Mouse (Mus musculus) heart, adult 18-20 months (tissue): ENCODE data around the gene Dip2c. TPM values are rescaled to one million over a fixed set of nuclear protein-coding genes. Genes with fewer than 3 reads are reported as not detected.
A peak's percentile ranks its signal among the peaks of the same experiment; 100 is the strongest.

Experiments
- DNase-seq, 2 experiments: peaks; one replicate each; pipeline ENCODE4 v3.0.0; 2021 to 2022; ENCODE audit warnings: mixed read lengths in 1 of 2
- total RNA-seq, 2 experiments: library from RNA; stranded (reverse); gene quantifications; 2 replicates each; pipeline ENCODE4 v1.2.3; 2021

The Dip2c gene
- total RNA-seq, 2 experiments from 2014 or later = 41.0 to 43.2 TPM

DNA sequence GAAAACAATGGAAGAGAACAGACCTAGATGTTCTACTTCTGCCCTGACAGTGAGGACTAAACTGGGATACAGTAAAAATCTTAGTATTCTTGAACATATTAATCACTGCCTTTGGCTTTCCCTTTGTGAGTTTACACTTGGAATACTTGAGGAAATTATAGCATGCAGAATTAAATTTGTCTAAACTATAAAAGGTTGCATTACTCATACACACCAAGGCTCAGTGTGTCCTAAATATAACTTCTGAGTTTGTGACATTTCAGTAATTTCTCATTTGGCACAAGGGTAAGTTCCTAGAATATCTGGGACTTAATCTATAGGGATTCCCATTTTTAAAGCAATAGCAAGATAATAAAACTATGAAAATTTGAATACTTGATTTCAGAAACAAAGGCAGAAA, 262.2 kb downstream of the Dip2c start:
- DNase-seq = no peak

DNA sequence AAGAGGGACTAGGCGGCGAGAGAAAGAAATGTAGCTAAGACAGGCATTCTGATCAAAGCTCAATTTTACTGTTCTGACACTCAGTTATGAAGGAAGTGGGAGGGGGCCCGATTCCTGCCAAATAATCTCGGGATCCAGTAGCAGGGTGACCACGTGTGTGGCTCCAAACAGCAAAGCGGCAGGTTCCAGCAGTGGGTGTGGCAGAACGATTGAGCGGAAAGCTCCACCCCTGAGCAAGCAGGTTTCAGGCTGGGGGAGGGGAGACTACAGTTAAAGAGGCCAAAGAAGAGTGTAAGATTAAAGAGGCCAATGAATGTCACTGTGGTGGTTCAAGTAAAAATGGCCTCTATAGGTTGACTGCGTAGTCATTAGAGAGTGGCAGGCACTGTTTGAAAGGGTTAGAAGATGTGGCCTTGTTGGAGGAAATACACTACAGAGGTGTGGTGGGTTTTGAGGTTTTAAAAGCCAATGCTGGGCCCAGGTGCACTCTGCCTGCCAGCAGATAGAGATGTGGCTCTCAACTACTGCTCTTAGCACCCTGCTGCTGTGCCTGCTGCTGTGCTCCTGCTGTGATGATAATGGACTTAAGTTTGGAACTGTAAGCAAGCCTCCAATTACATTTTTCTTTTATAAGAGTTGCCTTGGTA, 271.5 kb downstream of the Dip2c start:
- DNase-seq = peak; percentile 26 to 39

- no peak for DNase-seq
Observed at GRCm38 (mm10) chr13:9562099-9562498, 285.8 kb downstream of the Dip2c start.

DNA sequence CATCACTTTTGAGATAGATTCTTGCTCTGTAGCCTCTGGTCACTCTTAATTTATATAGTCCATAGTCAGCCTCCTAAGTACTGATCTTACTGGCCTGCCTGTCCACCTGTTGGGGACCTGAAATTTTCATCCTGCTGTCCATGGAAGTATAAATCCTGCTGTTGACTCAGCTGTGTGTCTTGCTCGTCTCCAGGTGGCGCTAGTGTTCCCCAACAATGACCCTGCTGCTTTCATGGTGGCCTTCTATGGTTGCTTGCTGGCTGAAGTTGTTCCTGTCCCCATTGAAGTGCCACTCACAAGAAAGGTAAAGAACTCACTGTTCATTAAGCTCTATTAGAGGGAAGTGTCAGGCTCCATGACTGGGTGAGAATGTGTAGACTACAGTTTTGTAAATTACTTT, 286.6 kb downstream of the Dip2c start:
- DNase-seq = peak; percentile 18 to 58

DNA sequence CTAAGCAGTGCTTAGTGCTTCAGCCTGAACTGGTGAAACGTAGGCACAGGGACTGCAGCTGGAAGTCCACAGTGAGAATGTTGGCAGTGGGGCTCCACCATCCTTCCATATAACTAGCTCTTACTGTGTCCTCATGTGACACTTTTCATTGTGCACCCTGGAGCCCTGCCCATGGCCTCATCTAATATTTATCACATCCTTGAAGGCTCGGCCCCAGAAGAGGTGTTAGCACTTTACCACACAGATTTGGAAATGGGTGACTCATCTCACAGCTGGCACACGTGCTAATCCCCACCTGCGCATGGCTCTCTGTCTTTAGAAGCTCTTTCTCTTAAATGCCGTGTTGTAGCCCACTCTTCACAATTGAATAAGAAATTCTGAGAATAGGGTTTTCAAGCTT, 292.5 kb downstream of the Dip2c start:
- peak; percentile 43 to 57 for DNase-seq

GRCm38 (mm10) chr13:9576686-9577085, 300.4 kb downstream of the Dip2c start:
- no peak for DNase-seq

DNA sequence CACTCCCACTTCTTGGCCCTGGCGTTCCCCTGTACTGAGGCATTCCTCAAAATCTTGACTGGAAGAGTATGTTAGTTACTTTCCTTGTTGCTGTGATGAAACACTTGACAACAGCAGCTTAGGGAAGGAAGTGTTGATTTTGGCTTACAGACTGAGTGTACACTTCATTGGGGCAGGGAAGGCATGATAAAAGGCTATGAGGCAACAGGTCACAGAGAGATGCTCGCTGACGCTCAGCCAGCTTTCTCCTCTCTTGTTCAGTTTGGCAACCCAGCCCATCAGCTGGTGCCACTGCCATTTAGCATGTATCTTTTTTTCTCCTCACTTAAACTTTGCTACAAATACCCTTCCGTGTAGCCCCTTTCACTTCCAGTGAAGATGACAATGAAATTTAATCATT, 302.1 kb downstream of the Dip2c start:
- DNase-seq = peak; percentile 41 to 69

GRCm38 (mm10) chr13:9581821-9582220, 305.5 kb downstream of the Dip2c start:
- DNase-seq = no peak

DNA sequence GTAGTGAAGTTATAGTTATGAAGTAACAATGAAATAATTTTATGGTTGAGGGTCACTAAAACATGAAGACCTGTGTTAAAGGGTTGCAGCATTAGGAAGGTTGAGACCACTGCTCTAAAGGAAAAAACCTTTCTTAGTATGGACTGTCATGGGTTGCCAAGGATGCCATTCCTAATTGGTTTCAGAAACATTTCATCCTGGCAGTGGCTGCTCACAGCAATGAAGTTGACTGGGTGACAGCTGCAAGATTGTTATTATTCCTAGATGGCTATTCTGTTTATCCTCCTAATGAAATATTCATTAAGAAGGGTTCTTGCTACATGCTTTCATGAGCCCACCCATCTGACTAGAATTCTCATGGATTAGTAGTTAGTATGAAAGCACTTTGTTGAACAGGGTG, 307.3 kb downstream of the Dip2c start:
- no peak for DNase-seq

DNA sequence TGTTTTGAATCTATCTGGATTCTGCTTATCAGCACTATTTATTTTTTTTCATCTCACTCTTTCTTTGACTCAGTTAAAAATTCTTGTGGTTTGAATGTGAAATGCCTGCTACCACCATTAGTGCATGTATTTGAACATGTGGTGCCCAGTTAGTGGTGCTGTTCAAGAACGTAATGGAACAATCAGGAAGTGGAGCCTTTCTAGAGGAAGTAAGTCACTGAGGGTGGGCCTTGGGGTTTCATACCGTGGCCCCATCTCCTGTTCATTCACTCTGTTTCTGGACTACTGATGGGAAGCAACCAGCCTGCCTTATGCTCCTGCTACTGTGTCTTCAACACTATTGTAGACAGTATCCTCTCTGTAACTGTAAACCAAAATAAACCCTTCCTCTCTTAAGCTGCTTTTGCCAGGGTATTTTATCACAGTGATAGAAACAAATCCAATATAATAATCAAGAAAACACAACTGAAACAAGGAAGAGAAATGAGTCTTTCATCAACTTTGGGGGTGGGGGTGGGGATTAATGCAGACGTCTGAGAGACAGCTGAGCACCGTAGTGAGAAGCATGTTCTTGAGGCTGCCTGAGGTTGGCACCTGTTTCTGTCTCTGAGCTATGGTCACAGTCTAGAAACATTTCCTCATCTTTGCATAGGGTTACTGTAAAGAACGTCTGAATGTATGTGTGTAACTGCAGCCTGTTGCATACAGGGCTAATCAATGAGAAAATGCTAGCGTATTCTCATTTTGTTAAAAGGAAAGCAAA, 323.2 kb downstream of the Dip2c start:
- DNase-seq = no peak

GRCm38 (mm10) chr13:9601350-9601749, 325.0 kb downstream of the Dip2c start:
- DNase-seq = no peak

DNA sequence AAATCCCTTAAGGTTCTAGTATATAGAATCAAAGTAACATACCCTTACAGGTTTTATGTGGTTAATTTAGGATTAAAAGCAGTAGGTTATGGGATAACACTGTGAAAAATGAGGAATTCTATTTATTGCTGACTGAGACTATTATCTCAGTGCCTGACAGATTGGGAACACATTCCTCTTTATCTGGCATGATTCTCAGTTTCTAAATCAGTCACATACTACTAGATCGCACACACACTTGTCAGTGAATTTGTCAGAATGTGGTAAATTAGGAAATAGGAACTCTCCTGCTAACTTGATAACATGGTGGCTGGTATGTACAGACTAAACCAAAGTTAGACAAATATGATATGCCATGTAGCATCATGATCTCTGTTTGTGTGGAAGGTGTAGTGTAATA, 334.9 kb downstream of the Dip2c start:
- DNase-seq = no peak

- DNase-seq = no peak
Observed at GRCm38 (mm10) chr13:9632684-9633083, 356.4 kb downstream of the Dip2c start.

DNA sequence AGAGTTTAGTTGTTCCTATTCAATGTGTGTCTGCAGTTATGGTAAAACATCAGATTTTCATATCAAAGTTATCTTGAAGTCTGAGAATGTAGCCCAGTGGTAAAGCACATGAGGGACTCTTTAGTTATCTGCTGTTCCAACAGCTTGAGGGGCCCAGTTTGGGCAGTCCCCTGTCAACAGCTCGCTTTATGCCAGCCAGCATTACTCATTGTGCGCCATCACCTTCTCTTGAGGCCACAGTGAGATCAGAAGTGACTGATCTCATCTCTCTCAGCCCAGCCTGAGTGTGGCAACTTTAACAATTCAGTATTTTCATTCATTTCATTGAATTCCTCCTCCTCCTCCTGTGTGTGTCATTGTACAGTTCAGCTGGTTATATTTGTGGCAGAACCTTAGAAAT, 359.6 kb downstream of the Dip2c start:
- DNase-seq = no peak

- DNase-seq = peak; percentile 17 to 55
Observed at GRCm38 (mm10) chr13:9636505-9636904, 360.2 kb downstream of the Dip2c start.

GRCm38 (mm10) chr13:9637949-9638348, 361.6 kb downstream of the Dip2c start:
- DNase-seq = no peak

DNA sequence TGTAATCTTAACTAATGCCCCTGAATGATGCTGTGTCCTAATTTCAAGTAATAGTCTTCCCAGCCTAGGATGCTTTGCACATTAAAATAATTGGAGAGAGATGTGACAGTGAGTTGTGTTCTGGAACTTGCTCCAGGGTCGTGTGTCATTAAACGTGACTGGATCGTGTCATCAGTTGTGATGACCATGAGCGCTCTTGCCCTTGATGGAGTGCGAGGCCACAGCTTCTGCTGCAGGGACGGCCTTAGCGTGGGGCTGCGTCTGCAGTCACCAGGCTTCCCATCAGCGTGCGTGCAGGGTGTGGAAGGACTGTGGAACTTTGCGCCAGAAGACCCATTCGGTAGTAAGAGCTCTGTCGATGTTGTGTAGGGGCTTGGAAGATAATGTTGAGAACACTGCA, 372.4 kb downstream of the Dip2c start:
- no peak for DNase-seq

- DNase-seq = no peak
Observed at GRCm38 (mm10) chr13:9649894-9650293, 373.6 kb downstream of the Dip2c start.

GRCm38 (mm10) chr13:9650580-9650979, 374.3 kb downstream of the Dip2c start:
- DNase-seq = no peak

DNA sequence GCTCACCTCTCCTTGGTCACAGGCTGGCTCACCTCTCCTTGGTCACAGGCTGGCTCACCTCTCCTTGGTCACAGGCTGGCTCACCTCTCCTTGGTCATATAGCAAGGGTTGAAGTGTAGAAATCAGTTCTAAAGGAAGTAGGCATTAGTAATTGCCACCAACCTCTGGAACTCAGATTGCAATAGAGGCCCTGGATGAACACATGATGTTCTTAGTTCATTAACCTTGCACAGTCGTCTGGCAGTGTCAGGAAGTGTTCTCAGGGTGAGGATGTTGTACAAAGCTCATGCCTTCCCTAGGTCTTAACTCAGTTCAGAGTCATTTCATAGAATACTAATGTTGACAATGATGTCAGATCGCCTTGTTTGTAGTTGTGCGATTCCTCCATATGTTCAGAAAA, 376.7 kb downstream of the Dip2c start:
- DNase-seq = no peak

- DNase-seq = no peak
Observed at GRCm38 (mm10) chr13:9656613-9657012, 380.3 kb downstream of the Dip2c start.

GRCm38 (mm10) chr13:9660711-9661110, 384.4 kb downstream of the Dip2c start:
- DNase-seq = no peak

- no peak for DNase-seq
Observed at GRCm38 (mm10) chr13:9663593-9663992, 387.3 kb downstream of the Dip2c start.

DNA sequence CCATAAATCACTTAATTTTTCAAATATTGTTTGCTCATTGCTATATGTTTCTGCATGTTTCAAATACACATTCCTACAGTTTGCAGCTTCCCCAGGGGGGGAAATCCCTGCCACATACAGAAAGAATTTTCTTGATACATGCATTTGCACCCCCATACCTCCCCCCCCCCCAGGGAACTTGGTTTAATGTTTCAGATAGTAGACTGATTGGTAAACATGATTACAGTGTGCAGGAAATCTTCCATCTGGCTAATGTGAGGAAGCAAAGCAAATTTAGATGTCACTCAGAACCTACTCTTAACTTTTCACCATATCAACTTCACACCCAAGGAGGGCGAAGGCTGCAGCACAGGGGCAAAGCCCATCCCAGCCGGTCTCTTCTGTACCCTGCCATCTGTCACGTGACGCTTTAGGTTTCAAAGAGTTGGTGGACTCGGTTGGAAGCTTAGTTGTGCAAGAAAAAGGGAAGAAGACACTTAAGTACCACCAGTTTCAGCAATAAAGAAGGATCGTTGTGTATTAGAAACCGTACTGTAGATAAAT, 391.7 kb downstream of the Dip2c start:
- DNase-seq = no peak
